Mouse (Mus musculus) limb, embryonic 14.5 days (tissue): ENCODE data around the gene Ndufs7. TPM values are rescaled to one million over a fixed set of nuclear protein-coding genes. Genes with fewer than 3 reads are reported as not detected.

ENCODE experiments used
- ATAC-seq: fragments of 200-750 bp; cut with Nextera tagmentation; 2 replicates; pipeline ENCODE4 v1.8.0; 2017; ENCODE audit warnings: low read depth, moderate number of reproducible peaks, moderate TSS enrichment; ENCODE audit not compliant: low FRiP score
- DNase-seq: peaks from one replicate; pipeline ENCODE4 v3.0.0-alpha.2; 2015; ENCODE audit warnings: low spot score
- H3K27ac ChIP-seq: fragments of 300-500 bp; sonication (generic); replicated peaks from 2 replicates; pipeline ENCODE4 v1.5.1; 2014; ENCODE audit warnings: low read depth, mild to moderate bottlenecking, low read length, moderate library complexity, mixed read lengths
- H3K27me3 ChIP-seq: fragments of 300-500 bp; sonication (generic); 2 replicates; pipeline ENCODE4 v1.6.1; 2014; ENCODE audit warnings: low read length, mixed read lengths; ENCODE audit not compliant: control insufficient read depth, insufficient read depth
- H3K36me3 ChIP-seq: fragments of 300-500 bp; sonication (generic); 2 replicates; pipeline ENCODE4 v1.6.1; 2014; ENCODE audit warnings: mild to moderate bottlenecking, low read length, moderate library complexity, mixed read lengths; ENCODE audit not compliant: control insufficient read depth, insufficient read depth
- H3K4me1 ChIP-seq: fragments of 300-500 bp; sonication (generic); 2 replicates; pipeline ENCODE4 v1.6.1; 2014; ENCODE audit warnings: antibody characterized with exemption, low read length, mixed read lengths; ENCODE audit not compliant: control insufficient read depth, insufficient read depth
- H3K4me2 ChIP-seq: fragments of 300-500 bp; sonication (generic); replicated peaks from 2 replicates; pipeline ENCODE4 v1.6.1; 2014; ENCODE audit warnings: low read depth, mild to moderate bottlenecking, low read length, moderate library complexity; ENCODE audit not compliant: severe bottlenecking
- H3K4me3 ChIP-seq: fragments of 300-500 bp; sonication (generic); replicated peaks from 2 replicates; pipeline ENCODE4 v1.5.1; 2014; ENCODE audit warnings: low read length
- H3K9ac ChIP-seq: fragments of 300-500 bp; sonication (generic); 2 replicates; pipeline ENCODE4 v1.6.1; 2014; ENCODE audit warnings: mild to moderate bottlenecking, low read depth, low read length, moderate library complexity; ENCODE audit not compliant: severe bottlenecking
- H3K9me3 ChIP-seq: fragments of 300-500 bp; sonication (generic); 2 replicates; pipeline ENCODE4 v1.6.1; 2016; ENCODE audit warnings: low read length; ENCODE audit not compliant: control insufficient read depth
- POLR2A ChIP-seq: fragments of 200-500 bp; IDR thresholded peaks from 2 replicates; pipeline ENCODE4 v1.8.0; 2012; ENCODE audit warnings: inconsistent platforms, mild to moderate bottlenecking, moderate library complexity, borderline replicate concordance; ENCODE audit not compliant: insufficient read depth, insufficient read length; ENCODE audit errors: extremely low read depth
- WGBS: fragments of 180-500 bp; shearing (Covaris S2); extraction: QIAGEN DNeasy Blood & Tissue Kit; methylation state at CpG from one replicate; pipeline ENCODE4 v1.1.7; 2014; 5-methylcytosine and 5-hydroxymethylcytosine counted together
- polyA plus RNA-seq, 2 experiments: library from polyadenylated mRNA; depleted of rRNA in 1 of 2; stranded (reverse) in 1 of 2; unstranded in 1 of 2; fragments of >200 nt; fragmentation: Nextera tagmentation in 1 of 2; extraction: Ambion mirVana in 1 of 2; gene quantifications; 2 replicates each; pipeline versions ENCODE4 v1.2.1 to v1.2.3; 2012 to 2014

Gene Ndufs7
- polyA plus RNA-seq, 2 experiments = 338 to 366 TPM

GRCm38 (mm10) chr10:80259861-80260641 lies 11.1 kb downstream of the Ndufs7 start:
- ATAC-seq (no peak), DNase-seq (peak; percentile 44)
- 8% methylated on average over 19 of the region's 19 CpGs for WGBS
- H3K4me2 ChIP-seq = peak overlapping the region; percentile 90
- peak overlapping the region; percentile 95 for H3K27ac ChIP-seq
- no peaks in the 10 kb centered on the region for H3K27me3 ChIP-seq
- H3K9ac ChIP-seq = peak overlapping the region; percentile 50
- peaks cover 37% of the 10 kb centered on the region for H3K36me3 ChIP-seq
- H3K9me3 ChIP-seq = no peaks in the 10 kb centered on the region
- peak overlapping the region; percentile 53 for H3K4me3 ChIP-seq
- H3K4me1 ChIP-seq = peaks cover 13% of the 10 kb centered on the region
- no peak for TF ChIP-seq POLR2A

- under 1% methylated on average over 44 of the region's 49 CpGs for WGBS
- peak; percentile 52; the same call in 1 of the 2 replicates for TF ChIP-seq POLR2A
- peak; percentile 98 for DNase-seq
These were observed 12.0 kb downstream of the Ndufs7 start, which contains the start of the genes Gamt and Dazap1 for GRCm38 (mm10) chr10:80260642-80261584. Gene Gamt, minus strand, starts transcription at chr10:80261012. Gene Dazap1, plus strand, starts transcription at chr10:80261486.

DNA sequence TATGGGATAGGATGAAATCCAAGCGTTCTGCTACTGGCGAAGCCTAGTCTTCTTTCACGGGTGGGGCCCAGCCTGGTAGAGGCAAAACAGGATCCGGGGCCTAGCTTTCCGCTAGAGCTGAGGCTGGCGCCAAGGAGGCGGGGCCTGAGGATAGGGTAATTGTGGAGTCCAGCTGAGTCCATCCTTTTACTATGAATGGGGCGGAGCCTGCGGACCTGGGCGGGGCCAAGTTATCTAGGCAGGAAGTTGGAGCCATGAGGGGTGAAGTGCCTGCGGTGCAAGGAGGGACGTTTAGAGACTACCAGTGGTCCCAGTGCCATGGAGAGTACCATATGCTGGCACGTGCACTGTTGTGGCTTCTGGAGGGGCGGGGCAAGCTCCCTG lies 12.7 kb downstream of the Ndufs7 start:
- 2% methylated on average over 14 of the region's 14 CpGs for WGBS
- Histone ChIP-seq H3K27ac (peak overlapping the region; percentile 95), H3K27me3 (no peaks in the 10 kb centered on the region), H3K4me1 (peaks cover 22% of the 10 kb centered on the region), H3K9ac (peak overlapping the region; percentile 50), H3K36me3 (peaks cover 22% of the 10 kb centered on the region), H3K4me3 (peak overlapping the region; percentile 53), H3K9me3 (no peaks in the 10 kb centered on the region), H3K4me2 (peak overlapping the region; percentile 90)
- peak; percentile 96 for DNase-seq
- ATAC-seq = peak; percentile 60
- TF ChIP-seq POLR2A = no peak

More at GRCm38 (mm10) chr10:80260642-80261584, 12.0 kb downstream of the Ndufs7 start, which contains the start of the genes Gamt and Dazap1:
- peak; percentile 87 for ATAC-seq
- Histone ChIP-seq H3K4me2 (peak within 1 kb of the TSS; percentile 90), H3K27ac (peak within 1 kb of the TSS; percentile 95), H3K9me3 (no peaks in the 10 kb centered on the region), H3K4me3 (peak within 1 kb of the TSS; percentile 53), H3K27me3 (no peaks in the 10 kb centered on the region), H3K36me3 (peaks cover 29% of the 10 kb centered on the region), H3K9ac (peak within 1 kb of the TSS; percentile 50), H3K4me1 (peaks cover 17% of the 10 kb centered on the region)

DNA sequence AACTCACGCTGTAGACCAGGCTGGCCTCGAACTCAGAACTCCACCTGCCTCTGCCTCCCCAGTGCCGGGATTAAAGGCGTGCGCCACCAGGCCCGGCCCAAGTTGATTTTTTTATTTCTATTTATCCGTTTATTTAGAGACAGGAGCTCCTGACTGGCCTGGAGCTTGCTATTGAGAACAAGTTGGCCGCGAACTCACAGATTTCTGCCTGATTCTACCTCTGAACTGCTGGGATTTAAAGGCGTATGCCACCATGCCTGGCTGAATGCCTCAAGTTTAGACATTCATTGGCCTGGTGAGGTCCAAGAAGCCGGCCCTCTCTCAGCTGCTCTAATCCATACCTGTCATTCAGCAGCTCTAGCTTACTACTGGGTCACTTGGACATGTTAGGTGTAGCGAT lies 13.2 kb downstream of the Ndufs7 start:
- peak overlapping the region; percentile 90 for H3K4me2 ChIP-seq
- DNase-seq (no peak), ATAC-seq (no peak)
- H3K27me3 ChIP-seq = no peaks in the 10 kb centered on the region
- H3K4me3 ChIP-seq = peak overlapping the region; percentile 53
- H3K9ac ChIP-seq = no peak overlapping the region
- WGBS = 79% methylated on average over 12 of the region's 12 CpGs
- H3K9me3 ChIP-seq = no peaks in the 10 kb centered on the region
- TF ChIP-seq POLR2A = no peak
- no peak overlapping the region for H3K27ac ChIP-seq
- peaks cover 21% of the 10 kb centered on the region for H3K36me3 ChIP-seq
- peaks cover 28% of the 10 kb centered on the region for H3K4me1 ChIP-seq

- no peak overlapping the region for H3K9ac ChIP-seq
- 93% methylated on average over 10 of the region's 10 CpGs for WGBS
- H3K9me3 ChIP-seq = no peaks in the 10 kb centered on the region
- H3K36me3 ChIP-seq = peaks cover 23% of the 10 kb centered on the region
- no peak overlapping the region for H3K4me2 ChIP-seq
- no peaks in the 10 kb centered on the region for H3K27me3 ChIP-seq
- ATAC-seq (no peak), DNase-seq (no peak)
- H3K4me3 ChIP-seq = no peak overlapping the region
- TF ChIP-seq POLR2A = no peak
- H3K4me1 ChIP-seq = peaks cover 35% of the 10 kb centered on the region
- no peak overlapping the region for H3K27ac ChIP-seq
These were observed 13.9 kb downstream of the Ndufs7 start for GRCm38 (mm10) chr10:80262776-80263365.
